Mouse (Mus musculus) gastrocnemius, postnatal 14 days (tissue): ENCODE data around the gene Gm21905. TPM values are rescaled to one million over a fixed set of nuclear protein-coding genes. Genes with fewer than 3 reads are reported as not detected.

ENCODE experiments used
- DNase-seq: peaks from one replicate; pipeline ENCODE4 v3.0.0; 2021; ENCODE audit warnings: mixed read lengths
- intact Hi-C: fragments of 180-260 bp; cut with DNase I; formaldehyde crosslinking; loops from one replicate; pipeline ENCODE4 v1.15.1; 2025; ENCODE audit warnings: low total_unique reads
- long read RNA-seq, 2 experiments: library from polyadenylated mRNA; stranded (forward); transcript quantifications; one replicate each; pipeline ENCODE4 v2.0.0; 2021
- total RNA-seq, 2 experiments: library from RNA; stranded (reverse); gene quantifications; 2 replicates each; pipeline ENCODE4 v1.2.3; 2021

Gm21905 gene
- not detected for total RNA-seq
- long read RNA-seq, experiment 1: 0 reads
- long read RNA-seq, experiment 2: 0 reads

- no peak for DNase-seq
- intact Hi-C loops: no loop called here
These were observed at the start of gene Gm21905 for GRCm38 (mm10) chr5:67946321-67946720. Gene Gm21905, minus strand, starts transcription at chr5:67946421.

GRCm38 (mm10) chr5:67990426-67990825 is 44.2 kb upstream of the Gm21905 start:
- intact Hi-C loops: no loop called here
- DNase-seq: no peak

GRCm38 (mm10) chr5:67981946-67982526 is 35.8 kb upstream of the Gm21905 start:
- intact Hi-C loops: no loop called here
- DNase-seq: no peak

- intact Hi-C loops: no loop called here
- no peak for DNase-seq
These were observed 23.3 kb upstream of the Gm21905 start for GRCm38 (mm10) chr5:67969536-67969935.

- no peak for DNase-seq
- intact Hi-C loops: no loop called here
These were observed 15.7 kb upstream of the Gm21905 start for GRCm38 (mm10) chr5:67961708-67962629.

- intact Hi-C loops: no loop called here
- no peak for DNase-seq
These were observed 9.3 kb upstream of the Gm21905 start for GRCm38 (mm10) chr5:67955486-67955885.

- intact Hi-C loops: no loop called here
- DNase-seq: no peak
These were observed 7.9 kb upstream of the Gm21905 start for GRCm38 (mm10) chr5:67954097-67954496.

- no peak for DNase-seq
- intact Hi-C loops: no loop called here
These were observed 1.9 kb upstream of the Gm21905 start for GRCm38 (mm10) chr5:67948074-67948473.

- no peak for DNase-seq
- intact Hi-C loops: no loop called here
These were observed 785 bp upstream of the Gm21905 start for GRCm38 (mm10) chr5:67947006-67947405.

GRCm38 (mm10) chr5:67944074-67944785 is 2.0 kb downstream of the Gm21905 start:
- DNase-seq: no peak
- intact Hi-C loops: no loop called here

GRCm38 (mm10) chr5:67943199-67943598 is 3.0 kb downstream of the Gm21905 start:
- DNase-seq: no peak
- intact Hi-C loops: no loop called here

GRCm38 (mm10) chr5:67941369-67941768 is 4.9 kb downstream of the Gm21905 start, which contains the start of gene Gm5108:
Gene Gm5108, plus strand, starts transcription at chr5:67941669.
- intact Hi-C loops: no loop called here
- no peak for DNase-seq

- DNase-seq: no peak
- intact Hi-C loops: no loop called here
These were observed 14.6 kb downstream of the Gm21905 start for GRCm38 (mm10) chr5:67931623-67932022.

- intact Hi-C loops: no loop called here
- no peak for DNase-seq
These were observed 15.6 kb downstream of the Gm21905 start for GRCm38 (mm10) chr5:67930584-67930983.

GRCm38 (mm10) chr5:67904555-67904954 is 41.7 kb downstream of the Gm21905 start:
- no peak for DNase-seq
- intact Hi-C loops: no loop called here

- intact Hi-C loops: no loop called here
- no peak for DNase-seq
These were observed 47.3 kb downstream of the Gm21905 start for GRCm38 (mm10) chr5:67898921-67899320.

- no peak for DNase-seq
- intact Hi-C loops: no loop called here
These were observed 61.6 kb downstream of the Gm21905 start for GRCm38 (mm10) chr5:67884422-67885210.

GRCm38 (mm10) chr5:67883564-67884171 is 62.6 kb downstream of the Gm21905 start:
- intact Hi-C loops: no loop called here
- DNase-seq: no peak
